Mouse (Mus musculus) urinary bladder, postnatal 36 days (tissue): ENCODE data around the gene Atf7ip.
"Not testable (repeated sequence)": the region's sequence is repeated elsewhere in the genome, so short reads cannot be mapped to it uniquely, and the experiment has no call there.

Experiments
- DNase-seq, 2 experiments: peaks; one replicate each; pipeline ENCODE4 v3.0.0; 2022; ENCODE audit warnings: low spot score in 2 of 2, mixed read lengths in 1 of 2

The Atf7ip gene

DNA sequence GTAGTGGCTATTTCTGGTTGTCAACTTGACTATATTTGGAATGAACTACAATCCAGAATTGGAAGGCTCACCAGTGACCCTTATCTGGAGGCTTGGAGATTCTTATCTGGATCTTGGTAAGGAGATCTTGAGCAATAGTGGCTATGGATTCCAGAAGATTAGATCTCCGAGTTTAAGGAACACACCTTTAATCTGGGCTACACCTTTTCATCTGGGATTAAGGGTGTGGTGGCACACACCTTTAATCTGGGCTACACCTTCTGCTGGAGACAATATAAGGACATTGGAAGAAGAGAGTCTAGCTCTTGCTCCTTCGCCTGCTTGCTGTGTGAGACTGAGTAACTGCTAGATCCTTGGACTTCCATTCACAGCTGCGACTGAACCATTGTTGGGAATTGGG, at the start of gene Atf7ip:
Gene Atf7ip (plus strand): TSS at position 301 of the 400 bp plus-strand sequence.
- not testable (repeated sequence) for DNase-seq

DNA sequence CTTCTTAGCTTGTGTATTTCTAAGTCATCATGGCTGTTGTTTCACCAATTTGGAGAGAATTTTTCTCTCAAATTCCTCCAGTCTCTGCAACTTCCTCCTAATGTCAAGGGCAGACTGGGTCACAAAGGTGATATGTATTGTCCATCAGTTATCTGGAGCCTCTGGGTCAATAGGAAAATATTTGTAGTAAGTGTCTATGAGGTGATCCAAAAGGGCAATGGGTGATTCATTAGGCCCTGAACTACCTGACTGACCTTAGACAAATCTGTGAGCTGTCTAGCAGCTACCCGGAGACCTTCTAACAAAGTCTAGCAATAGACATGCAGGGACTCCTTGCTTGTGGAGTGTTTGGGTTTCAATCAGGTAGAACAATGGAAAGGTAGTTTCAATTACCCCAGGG, 49.7 kb upstream of the Atf7ip start:
- no peak for DNase-seq

DNA sequence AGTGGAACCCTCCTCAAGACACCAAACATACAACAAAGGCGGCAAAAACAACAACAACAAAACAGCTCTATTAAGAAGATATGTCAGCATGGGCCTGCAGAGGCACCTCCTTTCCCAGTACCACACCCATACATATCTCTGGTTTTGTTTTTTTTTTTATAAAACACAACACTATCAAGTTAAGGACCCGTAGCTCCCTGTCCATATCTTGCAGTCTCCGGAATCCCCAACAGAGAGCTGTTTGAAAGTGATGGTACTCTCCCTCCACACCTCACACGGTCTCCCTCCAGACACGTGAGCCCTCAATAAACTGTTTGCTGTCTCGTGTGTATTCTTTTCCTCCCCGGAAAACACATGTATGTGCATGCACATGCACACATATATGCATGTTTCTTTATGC, 46.8 kb upstream of the Atf7ip start:
- no peak for DNase-seq

DNA sequence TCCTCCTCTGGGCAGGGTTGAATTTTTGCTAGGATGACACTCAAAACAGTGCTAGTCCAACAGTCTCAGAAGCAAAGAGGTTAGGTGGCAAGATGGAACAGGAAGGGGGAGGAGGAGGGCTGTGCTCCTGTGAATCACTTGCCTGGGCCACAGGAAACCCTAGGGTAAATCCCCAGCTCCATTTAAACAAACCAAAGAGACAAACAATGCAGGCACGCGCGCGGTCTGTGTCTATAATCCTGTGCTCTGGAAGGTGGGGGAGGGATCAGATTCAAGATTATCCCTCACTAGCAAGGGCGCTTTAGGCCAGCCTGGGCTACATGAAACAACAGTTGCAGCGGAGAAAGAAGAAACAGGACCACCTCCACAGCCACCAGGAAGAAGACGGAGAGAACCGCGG, 42.5 kb upstream of the Atf7ip start:
- DNase-seq, result no peak

DNA sequence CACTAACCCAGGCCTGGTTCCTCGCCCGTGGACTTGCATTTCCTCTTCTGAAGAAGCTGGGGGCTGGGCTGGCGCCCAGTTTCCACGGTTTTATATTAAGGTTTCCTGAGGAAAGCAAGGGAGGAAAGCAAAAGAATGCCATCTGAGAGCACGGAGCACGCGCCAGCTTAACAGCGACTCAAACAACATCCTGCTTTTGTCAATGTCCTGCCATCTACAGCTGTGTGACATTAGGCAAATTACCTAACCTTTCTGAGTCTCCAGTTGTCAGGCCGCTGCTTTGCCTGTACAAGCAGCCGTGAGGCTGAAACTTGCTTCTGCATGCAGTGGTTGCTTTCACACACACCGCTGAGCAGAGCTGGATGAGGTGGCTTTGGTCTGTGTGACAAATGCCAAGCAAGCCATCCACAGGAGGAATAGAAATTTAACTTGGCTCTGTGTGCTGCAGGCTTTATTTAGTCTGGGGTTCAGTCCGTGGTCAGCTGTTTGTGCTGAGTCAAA, 41.8 kb upstream of the Atf7ip start:
- DNase-seq, result no peak

DNA sequence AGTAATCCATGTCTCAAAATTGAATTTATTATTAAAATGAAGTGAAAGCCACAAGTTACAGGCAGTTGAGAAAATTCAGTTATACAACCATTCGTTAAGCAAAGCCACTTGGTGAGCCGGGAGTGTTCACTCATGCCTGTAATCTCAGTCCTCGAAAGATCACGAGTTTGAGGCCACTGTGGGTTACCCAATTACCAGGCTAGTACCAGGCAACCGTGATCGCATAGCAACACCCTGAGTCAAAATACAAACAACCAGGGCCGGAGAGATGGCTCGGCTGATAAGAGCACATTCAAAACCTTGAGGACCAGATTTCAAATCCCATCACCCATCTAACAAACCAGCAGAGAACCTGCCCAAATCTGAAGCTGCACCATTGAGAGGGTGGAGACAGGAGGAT, 40.9 kb upstream of the Atf7ip start:
- peak in 1 of 2 experiments; percentile 59 for DNase-seq

DNA sequence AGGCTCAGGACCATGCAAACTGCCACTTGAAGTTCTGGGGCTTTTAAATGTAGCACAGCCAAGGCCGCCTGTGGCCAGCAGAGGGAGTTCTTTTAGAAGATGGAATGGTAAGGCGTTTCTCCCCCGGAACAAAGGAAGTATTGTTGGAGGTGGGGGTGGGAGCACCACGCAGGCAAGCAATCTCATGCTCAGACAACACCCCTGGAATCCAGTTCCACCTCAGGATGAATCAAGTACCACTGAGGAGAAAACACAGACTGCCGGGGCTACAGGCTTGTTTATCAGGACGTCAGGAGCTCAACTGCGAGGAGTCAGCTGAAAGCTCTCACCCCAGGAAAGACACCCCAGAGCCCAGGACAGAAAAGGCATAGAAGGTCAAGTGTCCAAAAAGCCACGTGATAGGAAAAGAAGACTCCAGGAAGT, 40.0 kb upstream of the Atf7ip start:
- DNase-seq, result peak in 1 of 2 experiments; percentile 68

DNA sequence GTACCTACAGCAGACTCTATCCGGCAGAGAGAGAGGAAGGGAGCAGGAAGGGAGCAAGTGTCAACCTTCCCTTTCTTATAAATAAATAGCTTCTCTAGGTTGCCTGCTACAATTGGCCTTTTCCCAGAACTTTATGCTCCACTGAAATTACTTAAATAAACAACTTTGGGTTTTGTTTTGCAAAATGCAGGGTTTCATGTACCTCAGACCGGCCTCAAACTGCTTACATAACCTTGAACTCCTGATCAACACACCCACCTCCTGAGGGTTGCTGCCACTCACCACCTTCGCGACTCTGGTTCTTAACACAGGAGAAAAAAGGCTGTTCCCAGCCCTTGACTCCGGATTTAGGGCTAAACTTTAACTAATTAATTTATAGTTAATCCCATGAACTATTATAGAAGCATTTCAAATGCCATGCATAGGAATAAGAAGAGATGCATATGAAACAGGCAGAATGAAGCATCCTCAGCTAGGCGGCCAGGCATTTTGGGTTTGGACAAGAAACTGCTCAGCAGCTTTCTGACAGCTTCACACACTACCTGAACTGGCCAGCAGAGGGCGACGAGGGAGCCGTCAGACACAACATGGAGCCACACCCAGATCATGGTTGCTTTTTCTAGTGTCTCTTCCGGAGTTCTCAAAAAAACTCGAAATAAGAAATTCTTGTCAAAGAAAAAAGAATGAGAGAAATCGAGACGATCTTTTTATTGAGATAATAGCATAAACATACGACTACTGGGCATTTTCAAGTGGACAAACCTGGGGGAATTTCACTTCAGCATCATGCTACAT, 38.8 kb upstream of the Atf7ip start:
- peak; percentile 80 to 84 for DNase-seq

DNA sequence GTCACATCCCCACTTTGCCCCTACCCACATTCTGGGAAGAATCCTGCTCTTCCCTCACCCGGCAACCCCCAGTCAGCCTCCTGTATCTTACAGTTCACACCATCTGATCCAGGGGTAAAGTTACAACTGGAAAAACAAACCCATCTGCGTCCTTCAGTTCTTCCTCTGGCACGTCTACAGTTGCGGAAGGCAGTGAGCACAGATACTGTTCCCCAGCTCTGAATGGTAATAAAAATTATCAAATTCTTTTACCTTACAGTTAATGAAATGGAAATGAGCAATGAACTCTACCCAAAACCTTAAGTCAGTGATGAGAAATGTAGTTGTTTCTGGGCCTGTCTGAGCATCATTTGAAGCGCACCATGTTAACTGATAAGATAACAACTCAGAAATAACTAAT, 38.1 kb upstream of the Atf7ip start:
- no peak for DNase-seq

DNA sequence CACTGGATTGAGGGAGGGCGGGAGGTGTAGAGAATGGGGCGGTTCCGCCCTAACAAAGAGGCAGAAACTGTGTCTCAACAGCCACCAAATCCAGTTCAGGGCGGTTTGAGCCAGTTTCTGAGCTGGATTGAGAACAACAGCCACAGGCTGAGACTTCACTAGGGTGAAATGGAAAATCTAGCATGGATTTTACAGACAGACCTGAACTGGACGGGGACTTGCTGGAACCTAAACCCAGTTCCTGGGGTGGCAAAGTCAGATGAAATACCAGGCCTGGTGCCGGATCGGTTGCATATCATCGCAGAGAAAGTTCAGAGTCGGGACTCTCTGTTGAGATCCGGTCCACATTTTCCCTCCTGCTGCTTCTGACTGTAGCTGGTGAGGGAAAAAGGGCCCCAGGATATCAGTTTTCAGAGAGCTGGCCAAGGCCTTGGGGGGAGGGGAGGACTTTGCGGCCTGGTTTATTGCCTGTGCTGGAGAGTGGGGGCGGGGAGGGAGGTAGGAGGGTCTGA, 37.5 kb upstream of the Atf7ip start:
- peak; percentile 86 to 91 for DNase-seq

DNA sequence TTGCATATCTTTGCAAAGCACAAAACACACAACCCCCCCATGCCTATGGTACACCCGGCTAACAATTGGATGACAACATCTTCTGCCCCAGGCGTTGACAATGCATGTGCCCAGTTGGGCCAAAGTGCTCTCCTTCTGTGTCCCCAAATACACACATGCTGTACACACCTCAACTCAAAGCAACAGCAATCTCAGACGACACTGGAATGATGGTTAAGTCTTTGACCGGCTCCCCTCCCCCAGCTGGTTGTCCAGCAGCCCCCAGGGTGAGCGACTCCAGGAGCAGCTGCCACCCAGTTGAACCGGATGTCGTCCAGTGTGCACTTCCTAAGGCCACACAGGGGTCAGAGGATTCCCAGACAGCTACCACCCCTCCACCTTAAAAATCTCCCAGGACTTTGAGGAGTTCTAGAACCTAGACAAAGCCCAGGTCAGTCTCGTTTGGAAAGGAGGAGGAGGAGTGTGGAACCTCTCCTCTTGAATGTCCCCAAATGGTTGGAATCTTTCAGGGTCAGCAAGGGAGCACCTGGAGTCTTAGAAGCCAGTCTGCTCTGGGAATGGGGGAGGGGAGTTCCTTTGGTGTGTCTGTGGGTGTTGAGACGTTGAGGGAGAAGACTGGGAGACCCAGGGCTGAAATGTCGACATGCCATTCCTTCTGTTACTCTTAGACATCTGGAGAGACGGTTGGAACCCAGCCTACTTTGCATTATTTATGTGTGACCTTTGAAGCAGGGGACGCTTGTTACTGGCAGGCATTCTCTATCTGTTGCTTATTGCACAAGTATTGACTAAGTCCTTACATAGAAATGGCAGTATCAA, 36.8 kb upstream of the Atf7ip start:
- DNase-seq, result no peak

DNA sequence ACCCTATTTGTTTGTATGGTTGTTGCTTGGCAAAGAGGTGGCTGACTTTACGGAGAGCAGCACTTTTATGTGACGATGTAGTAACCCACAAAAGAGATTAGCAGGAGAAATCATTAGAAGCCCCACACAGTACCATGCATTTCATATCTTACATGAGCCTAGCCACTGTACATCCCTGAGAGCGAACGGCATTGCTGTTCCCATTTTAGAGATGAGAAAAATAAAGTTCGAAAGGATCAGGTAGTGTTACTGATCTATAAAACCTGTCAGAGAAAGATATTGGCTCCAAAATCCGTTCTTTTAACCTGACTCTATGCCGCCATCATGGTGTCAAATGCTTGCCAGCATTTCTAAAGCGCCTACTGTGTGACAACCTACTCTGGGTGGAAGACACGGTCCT, 36.2 kb upstream of the Atf7ip start:
- DNase-seq, result no peak

DNA sequence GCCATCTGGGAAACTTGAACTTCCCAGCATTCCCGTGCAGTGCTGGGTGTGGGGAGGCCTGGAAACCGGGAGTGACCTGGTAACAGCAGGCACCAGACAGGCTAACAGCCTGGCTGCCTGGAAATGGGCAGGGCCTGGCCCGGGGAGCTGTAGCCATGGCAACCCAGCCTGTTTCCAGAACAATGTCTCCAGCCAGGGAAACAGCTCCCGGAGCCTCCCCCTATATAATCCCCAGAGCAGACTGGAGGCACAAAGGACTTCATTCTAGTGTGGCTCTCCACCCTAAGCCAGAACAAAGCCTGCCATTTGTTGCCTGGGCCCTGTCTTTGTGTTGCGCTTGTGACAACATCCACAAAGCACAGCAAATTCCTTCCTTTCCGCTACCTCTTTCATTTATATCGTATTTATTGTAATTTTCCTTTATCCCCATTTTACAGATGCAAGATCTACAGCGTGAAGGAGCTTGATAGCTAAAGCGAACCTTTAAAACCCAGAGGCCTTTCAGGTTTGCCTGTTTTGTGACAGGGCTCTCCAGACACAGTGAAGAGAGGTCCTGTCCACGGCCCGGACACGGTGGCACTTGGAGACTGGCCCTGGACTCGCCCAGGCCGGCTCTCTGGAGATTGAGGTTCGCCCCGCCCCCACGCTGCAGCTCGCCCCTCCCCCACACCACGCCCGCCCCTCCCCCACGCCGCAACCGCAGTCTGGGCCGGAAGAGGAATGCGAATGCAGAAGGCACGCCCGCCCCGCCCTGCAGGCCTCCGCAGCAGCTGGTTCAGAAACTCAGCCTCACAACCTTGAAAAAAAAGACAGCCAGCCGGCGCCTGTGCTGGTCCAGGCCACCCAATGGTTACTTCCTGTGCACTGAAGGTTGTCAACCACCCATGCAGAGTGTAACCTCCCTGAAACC, 35.4 kb upstream of the Atf7ip start:
- peak in 1 of 2 experiments; percentile 75 for DNase-seq

DNA sequence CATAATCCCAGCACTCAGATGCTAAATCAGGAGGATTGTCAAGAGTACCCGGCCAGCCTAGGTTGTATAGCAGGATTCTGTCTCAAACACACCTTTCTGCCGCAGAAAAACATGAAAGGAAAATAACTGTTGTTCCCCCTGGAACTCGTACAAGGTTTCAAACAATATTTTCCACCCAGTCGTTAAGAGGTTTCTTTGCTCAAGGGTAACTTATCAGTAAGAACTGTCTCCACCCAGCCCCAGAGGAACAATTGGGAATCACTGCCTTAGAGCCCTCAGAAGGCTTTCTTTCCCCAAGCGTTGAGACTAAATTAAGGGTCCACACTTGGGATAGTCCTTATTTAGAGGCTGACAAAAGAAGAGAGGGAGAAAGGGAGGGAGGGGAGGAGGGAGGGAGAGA, 34.4 kb upstream of the Atf7ip start:
- DNase-seq, result no peak

DNA sequence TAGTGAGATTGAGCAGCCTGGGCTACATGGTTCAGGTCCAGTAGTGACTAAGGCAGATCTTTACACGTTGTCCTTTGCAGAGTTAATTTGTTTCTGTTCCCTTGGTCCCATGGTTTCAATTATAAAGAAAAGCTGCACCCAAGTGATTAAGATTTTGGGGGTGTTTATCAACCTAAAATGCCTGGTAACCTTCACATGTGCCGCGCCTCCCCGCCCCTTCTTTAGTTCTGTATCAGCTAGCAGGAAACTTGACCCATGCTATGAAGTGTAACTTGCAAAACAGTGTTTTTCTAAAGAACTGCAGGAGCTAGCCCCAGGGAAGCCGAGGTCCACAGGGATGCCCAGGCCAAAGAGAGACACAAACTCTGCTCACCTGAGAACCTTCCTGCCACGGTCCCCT, 33.2 kb upstream of the Atf7ip start:
- DNase-seq, result no peak

DNA sequence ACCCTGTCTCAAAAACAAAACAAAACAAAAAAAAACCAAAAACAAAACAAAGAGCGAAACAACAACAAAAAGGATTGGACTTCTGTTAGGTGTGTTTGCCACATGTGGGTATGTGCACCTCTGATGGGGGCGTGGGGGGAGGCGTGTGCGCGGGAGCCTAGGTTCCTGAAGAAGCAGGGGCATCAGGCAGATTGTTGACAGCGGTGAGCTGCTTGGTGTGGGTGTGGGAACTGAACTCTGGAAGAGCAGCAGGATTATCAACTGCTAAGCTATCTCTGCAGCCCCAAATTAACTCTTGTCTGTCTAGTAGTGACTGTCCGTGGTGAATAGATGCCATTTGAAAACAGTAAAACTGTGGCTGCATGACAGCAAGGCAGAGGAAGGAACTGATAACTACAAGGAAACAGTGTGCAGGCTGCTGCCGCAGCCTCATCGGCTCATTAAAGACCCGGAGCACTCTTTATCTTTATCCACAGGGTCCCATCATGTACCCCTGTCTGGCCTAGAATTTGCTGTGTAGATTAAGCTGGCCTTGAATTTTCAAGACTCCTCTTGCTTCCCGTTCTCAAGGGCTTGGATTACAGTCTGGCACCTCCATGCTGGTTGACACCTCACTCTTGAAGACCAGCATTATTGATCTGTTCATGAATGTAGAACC, 32.4 kb upstream of the Atf7ip start:
- no peak for DNase-seq

DNA sequence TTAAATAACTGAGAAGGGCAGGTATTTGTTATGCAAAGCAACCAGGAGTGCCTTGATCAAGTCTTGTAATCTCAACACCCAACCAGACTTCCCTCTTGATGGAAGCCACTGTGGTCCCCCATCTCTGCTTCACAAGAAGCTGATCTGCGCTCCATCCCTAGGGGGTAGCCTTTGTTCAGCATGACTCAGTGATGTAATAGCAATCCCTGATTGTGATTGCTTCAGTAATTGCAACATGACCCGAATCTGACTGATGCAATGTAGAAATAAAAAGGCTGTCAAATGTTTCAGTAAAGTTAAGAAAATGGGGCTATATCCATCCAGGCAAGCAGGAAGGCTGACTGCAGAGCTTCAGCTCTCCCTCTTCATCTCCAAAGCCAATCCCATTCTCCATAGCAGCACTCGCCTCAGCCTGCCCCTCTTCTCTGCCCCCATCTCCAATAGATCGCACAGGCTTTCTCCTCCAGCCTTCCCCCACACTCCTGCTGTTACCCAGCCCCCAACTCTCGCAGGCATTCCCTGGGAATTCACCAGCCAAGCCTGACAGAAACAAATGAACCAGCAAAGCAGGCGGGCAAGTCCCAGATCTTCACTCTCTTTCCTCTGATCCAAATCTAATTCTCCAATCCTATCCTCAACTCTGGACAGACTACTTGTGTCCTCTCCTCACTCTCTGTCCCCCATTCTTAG, 30.7 kb upstream of the Atf7ip start:
- DNase-seq, result no peak

DNA sequence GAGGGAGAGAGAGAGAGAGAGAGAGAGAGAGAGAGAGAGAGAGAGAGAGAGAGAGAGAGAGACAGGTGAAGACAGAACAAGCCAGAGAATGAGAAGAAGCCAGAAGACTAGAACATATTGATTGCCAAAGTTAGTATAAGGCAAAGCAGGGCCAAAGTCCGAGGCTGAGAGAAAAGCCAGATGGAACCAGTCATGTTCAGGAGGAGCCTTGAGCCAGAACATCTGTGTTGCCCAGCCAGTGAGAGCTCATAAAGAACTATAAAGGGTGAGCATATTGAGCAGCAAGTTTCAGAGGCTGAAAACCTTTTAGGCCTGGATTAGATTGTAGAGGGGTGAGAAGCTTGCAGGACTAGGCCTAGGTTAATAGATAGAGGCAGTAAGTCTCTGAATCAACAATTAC, 28.1 kb upstream of the Atf7ip start:
- DNase-seq, result no peak

DNA sequence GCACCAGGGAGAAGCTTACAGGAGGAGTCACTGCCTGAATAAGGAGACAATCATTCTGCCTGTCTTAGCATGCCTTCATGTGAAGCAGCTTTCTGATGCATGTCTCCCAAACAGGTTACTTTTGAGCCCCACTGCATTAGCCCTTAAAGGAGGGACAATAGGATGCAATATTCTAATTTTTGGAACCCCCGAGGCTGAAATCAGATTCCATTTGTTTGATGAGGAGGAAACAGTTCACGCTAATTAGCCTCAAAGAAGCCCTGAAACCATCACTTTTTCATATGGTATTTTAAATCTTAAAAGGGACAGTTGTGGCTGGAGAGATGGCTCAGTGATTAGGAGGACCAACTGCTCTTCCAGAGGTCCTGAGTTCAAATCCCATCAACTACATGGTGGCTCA, 22.4 kb upstream of the Atf7ip start:
- no peak for DNase-seq

DNA sequence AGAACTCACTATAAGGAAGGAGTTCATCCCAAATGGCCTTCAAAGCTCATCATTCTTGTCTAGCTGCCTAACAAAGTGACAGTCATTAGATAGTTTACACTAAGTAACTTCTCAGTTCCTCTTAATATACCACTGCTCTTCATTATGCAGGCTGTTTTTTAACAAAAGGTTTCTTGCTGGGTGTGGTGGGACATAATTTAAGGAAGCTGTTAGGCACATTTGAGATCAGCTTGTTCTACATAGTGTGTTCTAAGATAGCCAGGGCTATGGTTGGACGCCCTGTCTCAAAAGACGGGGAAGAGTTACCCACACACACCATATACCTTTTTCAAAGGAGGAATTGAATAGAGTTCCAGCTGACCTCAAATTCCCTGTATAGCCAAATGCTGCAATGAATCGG, 21.9 kb upstream of the Atf7ip start:
- DNase-seq, result no peak
